Mouse (Mus musculus): ENCODE measurements around the gene Krtap4-6. TPM values are rescaled to one million over a fixed set of nuclear protein-coding genes. Genes with fewer than 3 reads are reported as not detected.
"Not testable (repeated sequence)": the region's sequence is repeated elsewhere in the genome, so short reads cannot be mapped to it uniquely, and the experiment has no call there.

Krtap4-6 gene
- polyA plus RNA-seq, 1 experiment: not detected

GRCm38 (mm10) chr11:99657051-99657450, 8.7 kb downstream of the Krtap4-6 start:
- H3K36me3 ChIP-seq (ENCODE audit: control insufficient read depth, insufficient read depth, low read length): no peaks in the 10 kb centered on the region
- H3K4me1 ChIP-seq (replicated peaks; ENCODE audit: control insufficient read depth, insufficient read depth, low read length): no peaks in the 10 kb centered on the region
- no peak overlapping the region for H3K27ac ChIP-seq (ENCODE audit: control insufficient read depth, insufficient read depth, low read length)
- TF ChIP-seq POLR2A (IDR thresholded peaks at IDR 0.05; ENCODE audit: control insufficient read depth, extremely low read depth, insufficient read depth, low read length, poor library complexity) (no peak), CTCF (IDR thresholded peaks at IDR 0.05; ENCODE audit: borderline replicate concordance, control insufficient read depth, extremely low read depth, insufficient read depth, low read length, poor library complexity) (no peak)
- WGBS: 70% methylated on average over 5 of the region's 5 CpGs
- no peaks in the 10 kb centered on the region for H3K27me3 ChIP-seq (ENCODE audit: control insufficient read depth, insufficient read depth, low read length)
- DNase-seq: no peak
- no peak overlapping the region for H3K4me3 ChIP-seq (ENCODE audit: control insufficient read depth, insufficient read depth, low read length)

DNA sequence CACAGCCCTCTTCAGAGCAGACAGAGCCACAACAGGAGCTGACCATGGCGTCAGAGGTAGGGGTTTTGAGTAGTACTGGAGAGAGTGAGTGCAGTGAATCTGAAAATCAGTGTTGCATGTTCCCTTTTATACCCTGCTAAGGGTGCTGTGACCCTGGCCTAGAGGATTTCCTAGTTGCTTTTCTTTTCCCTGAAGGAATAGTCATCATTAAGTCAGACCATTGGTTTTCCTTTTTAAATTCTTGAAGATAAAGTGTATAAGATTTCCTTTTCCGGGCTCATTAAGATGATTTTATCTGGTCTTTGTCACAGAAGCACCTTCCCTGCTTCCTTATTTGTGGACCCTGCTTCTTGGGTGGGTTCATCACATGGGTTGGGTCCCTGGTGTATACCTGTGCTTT, 15.6 kb downstream of the Krtap4-6 start, which contains the start of gene Gm11555:
Gene Gm11555, minus strand, starts transcription at position 101 of the 400 bp plus-strand sequence.
- H3K4me3 ChIP-seq (ENCODE audit: control insufficient read depth, insufficient read depth, low read length): no peak within 1 kb of the TSS
- no peaks in the 10 kb centered on the region for H3K4me1 ChIP-seq (replicated peaks; ENCODE audit: control insufficient read depth, insufficient read depth, low read length)
- no peaks in the 10 kb centered on the region for H3K36me3 ChIP-seq (ENCODE audit: control insufficient read depth, insufficient read depth, low read length)
- H3K27me3 ChIP-seq (ENCODE audit: control insufficient read depth, insufficient read depth, low read length): no peaks in the 10 kb centered on the region
- H3K27ac ChIP-seq (ENCODE audit: control insufficient read depth, insufficient read depth, low read length): no peak within 1 kb of the TSS
- WGBS: 89% methylated on average over 2 of the region's 2 CpGs
- no peak for TF ChIP-seq POLR2A (IDR thresholded peaks at IDR 0.05; ENCODE audit: control insufficient read depth, extremely low read depth, insufficient read depth, low read length, poor library complexity)
- no peak for TF ChIP-seq CTCF (IDR thresholded peaks at IDR 0.05; ENCODE audit: borderline replicate concordance, control insufficient read depth, extremely low read depth, insufficient read depth, low read length, poor library complexity)
- DNase-seq: no peak

GRCm38 (mm10) chr11:99646444-99646843, 19.3 kb downstream of the Krtap4-6 start:
- Histone ChIP-seq H3K36me3 (ENCODE audit: control insufficient read depth, insufficient read depth, low read length) (no peaks in the 10 kb centered on the region), H3K4me3 (ENCODE audit: control insufficient read depth, insufficient read depth, low read length) (no peak overlapping the region), H3K27me3 (ENCODE audit: control insufficient read depth, insufficient read depth, low read length) (no peaks in the 10 kb centered on the region), H3K4me1 (replicated peaks; ENCODE audit: control insufficient read depth, insufficient read depth, low read length) (no peaks in the 10 kb centered on the region), H3K27ac (ENCODE audit: control insufficient read depth, insufficient read depth, low read length) (no peak overlapping the region)
- DNase-seq: no peak
- TF ChIP-seq CTCF (IDR thresholded peaks at IDR 0.05; ENCODE audit: borderline replicate concordance, control insufficient read depth, extremely low read depth, insufficient read depth, low read length, poor library complexity): no peak
- no peak for TF ChIP-seq POLR2A (IDR thresholded peaks at IDR 0.05; ENCODE audit: control insufficient read depth, extremely low read depth, insufficient read depth, low read length, poor library complexity)
- WGBS: 91% methylated on average over 15 of the region's 15 CpGs

DNA sequence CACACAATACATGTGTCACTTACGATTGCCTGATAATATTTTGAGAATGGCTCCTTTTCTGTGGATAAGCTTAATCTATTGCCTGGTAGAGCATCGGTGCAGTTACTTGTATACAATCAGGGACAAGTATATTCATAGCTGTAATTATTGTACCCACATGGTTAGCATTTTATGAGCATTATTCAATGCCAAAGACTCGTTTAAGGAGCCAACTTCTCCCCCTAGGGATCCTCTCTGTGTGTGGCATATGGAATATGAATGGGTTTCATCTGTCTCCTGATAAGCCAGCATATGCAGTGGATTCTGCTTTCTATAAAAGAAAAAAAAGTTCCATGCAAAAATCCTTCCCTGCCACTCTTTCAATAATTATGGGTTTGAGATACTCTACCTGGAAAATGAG, 21.4 kb downstream of the Krtap4-6 start:
- WGBS: 84% methylated on average over 3 of the region's 3 CpGs
- no peaks in the 10 kb centered on the region for H3K27me3 ChIP-seq (ENCODE audit: control insufficient read depth, insufficient read depth, low read length)
- no peak for TF ChIP-seq POLR2A (IDR thresholded peaks at IDR 0.05; ENCODE audit: control insufficient read depth, extremely low read depth, insufficient read depth, low read length, poor library complexity)
- TF ChIP-seq CTCF (IDR thresholded peaks at IDR 0.05; ENCODE audit: borderline replicate concordance, control insufficient read depth, extremely low read depth, insufficient read depth, low read length, poor library complexity): no peak
- H3K36me3 ChIP-seq (ENCODE audit: control insufficient read depth, insufficient read depth, low read length): no peaks in the 10 kb centered on the region
- no peaks in the 10 kb centered on the region for H3K4me1 ChIP-seq (replicated peaks; ENCODE audit: control insufficient read depth, insufficient read depth, low read length)
- DNase-seq: no peak
- H3K27ac ChIP-seq (ENCODE audit: control insufficient read depth, insufficient read depth, low read length): no peak overlapping the region
- no peak overlapping the region for H3K4me3 ChIP-seq (ENCODE audit: control insufficient read depth, insufficient read depth, low read length)

- H3K27ac ChIP-seq (ENCODE audit: control insufficient read depth, insufficient read depth, low read length); DNase-seq: not testable (repeated sequence)
- 82% methylated on average over 9 of the region's 9 CpGs for WGBS
Measured at GRCm38 (mm10) chr11:99643635-99644139, 22.1 kb downstream of the Krtap4-6 start, which contains the start of gene Krtap4-7. Krtap4-7 (minus strand) TSS chr11:99644089.

DNA sequence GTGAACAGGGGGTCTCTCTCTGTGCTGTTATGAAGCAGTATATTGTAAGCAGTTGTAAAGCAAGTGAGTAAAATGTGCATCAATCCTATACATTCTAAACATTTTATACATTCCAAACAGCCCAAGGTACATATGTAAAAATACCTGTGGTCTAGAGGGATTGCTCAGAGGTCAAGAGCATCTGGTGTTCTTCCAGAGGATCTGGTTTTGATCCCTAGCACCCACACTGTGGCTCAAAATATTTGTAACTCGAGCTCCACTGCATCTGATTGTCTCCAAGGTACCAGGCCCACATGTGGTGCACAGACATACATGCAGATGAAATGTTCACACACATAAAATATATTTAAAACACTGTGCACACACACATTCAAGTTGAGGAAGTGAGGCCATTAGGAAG, 24.8 kb downstream of the Krtap4-6 start:
- Histone ChIP-seq H3K36me3 (ENCODE audit: control insufficient read depth, insufficient read depth, low read length) (no peaks in the 10 kb centered on the region), H3K27ac (ENCODE audit: control insufficient read depth, insufficient read depth, low read length) (no peak overlapping the region), H3K4me3 (ENCODE audit: control insufficient read depth, insufficient read depth, low read length) (no peak overlapping the region), H3K27me3 (ENCODE audit: control insufficient read depth, insufficient read depth, low read length) (no peaks in the 10 kb centered on the region), H3K4me1 (replicated peaks; ENCODE audit: control insufficient read depth, insufficient read depth, low read length) (no peaks in the 10 kb centered on the region)
- no peak for DNase-seq
- TF ChIP-seq POLR2A (IDR thresholded peaks at IDR 0.05; ENCODE audit: control insufficient read depth, extremely low read depth, insufficient read depth, low read length, poor library complexity): no peak
- no peak for TF ChIP-seq CTCF (IDR thresholded peaks at IDR 0.05; ENCODE audit: borderline replicate concordance, control insufficient read depth, extremely low read depth, insufficient read depth, low read length, poor library complexity)
- 27% methylated on average over 1 of the region's 1 CpGs for WGBS

More at GRCm38 (mm10) chr11:99643635-99644139, 22.1 kb downstream of the Krtap4-6 start, which contains the start of gene Krtap4-7:
- not testable (repeated sequence) for H3K4me3 ChIP-seq (ENCODE audit: control insufficient read depth, insufficient read depth, low read length); H3K36me3 ChIP-seq (ENCODE audit: control insufficient read depth, insufficient read depth, low read length); H3K27me3 ChIP-seq (ENCODE audit: control insufficient read depth, insufficient read depth, low read length); H3K4me1 ChIP-seq (replicated peaks; ENCODE audit: control insufficient read depth, insufficient read depth, low read length)

GRCm38 (mm10) chr11:99637086-99637485, 28.7 kb downstream of the Krtap4-6 start:
- 89% methylated on average over 1 of the region's 1 CpGs for WGBS
- Histone ChIP-seq H3K27me3 (ENCODE audit: control insufficient read depth, insufficient read depth, low read length) (no peaks in the 10 kb centered on the region), H3K4me3 (ENCODE audit: control insufficient read depth, insufficient read depth, low read length) (no peak overlapping the region), H3K27ac (ENCODE audit: control insufficient read depth, insufficient read depth, low read length) (no peak overlapping the region), H3K4me1 (replicated peaks; ENCODE audit: control insufficient read depth, insufficient read depth, low read length) (no peaks in the 10 kb centered on the region), H3K36me3 (ENCODE audit: control insufficient read depth, insufficient read depth, low read length) (no peaks in the 10 kb centered on the region)
- no peak for TF ChIP-seq CTCF (IDR thresholded peaks at IDR 0.05; ENCODE audit: borderline replicate concordance, control insufficient read depth, extremely low read depth, insufficient read depth, low read length, poor library complexity)
- TF ChIP-seq POLR2A (IDR thresholded peaks at IDR 0.05; ENCODE audit: control insufficient read depth, extremely low read depth, insufficient read depth, low read length, poor library complexity): no peak
- no peak for DNase-seq

All from thymus, adult 2 months (tissue).